Mouse (Mus musculus): ENCODE measurements around the gene Cradd.

DNA sequence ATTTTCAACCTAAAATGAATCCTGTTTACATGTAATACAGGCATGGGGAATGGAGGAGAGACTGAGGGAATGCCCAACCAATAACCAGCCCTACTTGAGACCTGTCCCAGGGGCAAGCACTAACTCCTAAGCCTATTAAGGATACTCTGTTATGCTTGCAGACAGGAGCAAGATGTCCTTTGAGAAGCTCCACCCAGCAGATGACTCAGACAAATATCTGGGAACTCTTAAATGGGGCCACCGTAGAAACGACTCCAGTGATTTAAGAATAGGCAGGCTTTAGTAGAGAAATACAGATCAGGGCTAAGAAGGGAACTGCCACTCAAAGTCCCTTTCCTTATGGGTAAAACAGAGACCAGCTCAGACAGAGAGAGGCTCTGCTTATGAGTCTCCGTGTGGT, 182.9 kb downstream of the Cradd start:
- TF ChIP-seq CTCF (IDR thresholded peaks at IDR 0.05; ENCODE audit: low read depth), result no peak
- TF ChIP-seq EP300 (IDR thresholded peaks at IDR 0.05; ENCODE audit: low read depth), result no peak
